Mouse (Mus musculus) heart, postnatal 10 days (tissue): ENCODE measurements around the gene H2afx. TPM values are rescaled to one million over a fixed set of nuclear protein-coding genes. Genes with fewer than 3 reads are reported as not detected.
"Not testable (repeated sequence)": the region's sequence is repeated elsewhere in the genome, so short reads cannot be mapped to it uniquely, and the experiment has no call there.

Experiments used
- DNase-seq, 2 experiments: peaks; one replicate each; pipeline ENCODE4 v3.0.0; 2021
- intact Hi-C: fragments of 180-260 bp; cut with DNase I; formaldehyde crosslinking; loops from one replicate; pipeline ENCODE4 v1.15.1; 2025
- microRNA-seq, 2 experiments: library from miRNA; unstranded; fragments of <30 nt; microRNA quantifications; one replicate each; pipeline ENCODE4 v1.2.0; 2022
- total RNA-seq, 2 experiments: library from RNA; stranded (reverse); gene quantifications; 2 replicates each; pipeline ENCODE4 v1.2.3; 2021

Gene H2afx
- total RNA-seq, 2 experiments from 2014 or later, result 54.1 to 57.9 TPM

DNA sequence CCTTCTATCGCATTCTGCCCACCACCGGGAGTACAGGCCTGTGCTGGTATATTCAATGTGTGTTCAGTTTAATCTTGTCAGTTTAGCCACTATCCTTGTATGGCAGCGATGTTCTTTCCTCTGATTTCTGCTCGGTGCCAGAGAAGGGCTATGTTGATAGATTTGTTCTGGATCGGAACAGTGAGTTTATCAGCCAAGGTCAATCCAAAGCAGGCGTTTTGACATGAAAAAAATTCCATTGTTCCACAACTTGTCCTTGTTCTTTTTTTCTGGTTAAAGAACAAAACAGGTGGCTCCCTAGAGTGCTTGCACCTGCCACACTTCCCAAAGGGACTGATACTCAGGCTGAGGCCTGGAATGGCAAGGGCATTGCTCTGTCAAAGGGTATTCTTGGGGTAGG, 41.6 kb downstream of the H2afx start:
- no peak for DNase-seq
- intact Hi-C loops, result no loop called here

DNA sequence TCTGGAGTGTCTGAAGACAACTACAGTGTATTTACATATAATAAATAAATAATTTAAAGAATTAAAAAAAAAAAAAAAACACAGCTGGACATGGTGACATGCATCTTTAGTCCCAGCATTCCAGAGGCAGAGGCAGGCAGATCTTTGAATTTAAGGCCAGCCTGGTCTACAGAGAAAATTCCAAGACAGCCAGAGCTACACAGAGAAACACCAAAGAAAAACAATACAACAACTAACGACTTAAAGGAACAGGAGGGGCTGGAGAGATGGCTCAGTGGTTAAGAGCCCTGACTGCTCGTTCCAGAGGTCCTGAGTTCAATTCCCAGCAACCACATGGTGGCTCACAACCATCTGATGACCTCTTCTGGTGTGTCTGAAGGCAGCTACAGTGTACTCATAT, 42.8 kb downstream of the H2afx start:
- intact Hi-C loops, DNase-seq: not testable (repeated sequence)

DNA sequence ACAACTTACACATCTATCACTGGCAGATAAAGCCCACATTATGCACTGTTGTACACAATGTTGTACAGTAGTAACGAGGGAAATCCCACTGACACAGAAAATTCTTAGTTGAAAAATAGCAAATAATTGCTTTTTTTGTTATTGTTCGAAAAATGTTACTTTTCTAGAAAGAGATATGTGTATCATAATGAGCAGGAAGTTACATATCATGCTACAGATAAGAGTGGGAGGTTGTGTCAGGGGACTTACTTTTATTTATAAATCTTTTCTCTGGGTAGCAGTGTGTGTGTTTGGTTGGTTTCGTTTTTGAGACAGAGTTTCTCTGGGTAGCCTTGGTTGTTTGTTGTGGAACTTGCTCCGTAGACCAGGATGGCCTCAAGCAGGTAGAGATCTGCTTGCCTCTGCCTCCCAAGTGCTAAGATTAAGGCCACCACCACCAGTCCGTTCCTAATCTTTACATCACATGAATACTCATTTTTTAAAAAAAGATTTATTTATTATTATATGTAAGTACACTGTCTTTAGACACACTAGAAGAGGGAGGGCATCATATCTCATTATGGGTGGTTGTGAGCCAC, 43.7 kb downstream of the H2afx start:
- no peak for DNase-seq

DNA sequence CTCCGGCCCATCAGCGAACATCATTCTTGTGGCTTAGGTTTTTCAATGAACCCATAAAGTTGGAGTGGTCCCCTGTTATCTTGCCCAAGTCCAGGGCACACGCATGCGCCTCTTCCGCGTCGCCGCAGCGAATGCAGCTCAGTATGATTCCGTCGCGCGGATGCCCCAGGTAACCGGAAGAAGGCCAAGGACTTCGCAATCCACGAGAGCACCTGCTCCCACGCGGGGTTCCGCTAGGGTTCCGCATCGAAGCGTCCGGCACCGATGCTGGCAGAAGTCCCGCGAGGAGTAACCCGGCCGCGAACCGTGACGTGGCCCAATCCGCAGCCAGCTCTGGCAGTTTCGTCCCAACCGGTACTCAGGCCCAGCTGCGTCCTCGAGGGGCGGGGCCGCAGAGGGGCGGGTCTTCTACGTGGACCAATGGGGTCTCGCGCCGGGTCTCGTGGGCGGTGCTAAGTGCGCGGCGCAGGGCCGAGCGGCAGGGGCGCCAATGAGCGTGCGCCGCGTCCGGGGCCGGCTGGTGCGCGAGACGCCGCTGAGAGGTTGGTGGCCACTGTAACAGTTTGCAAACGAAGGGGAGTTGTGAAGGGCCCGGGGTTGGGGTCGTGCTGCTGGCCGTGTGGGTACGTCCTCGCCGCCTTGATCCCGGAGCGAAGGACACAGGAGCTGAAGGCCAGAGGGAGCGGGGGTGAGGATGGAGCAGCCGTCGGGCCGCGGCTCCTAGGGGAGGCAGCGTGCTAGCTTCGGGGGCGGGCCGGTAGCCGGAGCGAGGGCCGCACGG, 44.8 kb downstream of the H2afx start, which contains the start of gene Hyou1:
Hyou1 (plus strand) TSS at position 437 of the 781 bp plus-strand sequence.
- DNase-seq, result peak; percentile 99 to 100
- intact Hi-C loops, result no loop called here

More for the DNA sequence above, 43.7 kb downstream of the H2afx start:
- intact Hi-C loops, result no loop called here

DNA sequence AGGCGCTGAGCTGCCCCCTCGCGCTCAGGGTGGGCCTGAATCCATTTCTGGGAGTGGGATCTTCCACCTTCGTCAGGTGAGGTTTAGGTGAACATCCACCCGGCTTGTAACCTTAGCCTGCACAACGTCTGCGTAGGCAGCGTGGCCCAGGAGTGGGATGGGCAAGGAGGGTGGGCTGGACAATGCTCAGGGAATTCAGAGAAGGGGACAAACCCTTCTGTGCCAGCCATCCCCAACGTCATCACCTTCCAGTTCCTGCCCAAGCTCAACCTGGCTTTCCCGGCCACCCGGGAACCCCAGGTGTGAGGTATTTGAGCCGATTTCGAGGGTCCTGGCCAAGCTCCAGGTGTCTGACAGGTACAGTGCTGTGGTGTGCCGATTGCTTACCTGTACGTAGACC, 45.4 kb downstream of the H2afx start:
- intact Hi-C loops, result no loop called here

DNA sequence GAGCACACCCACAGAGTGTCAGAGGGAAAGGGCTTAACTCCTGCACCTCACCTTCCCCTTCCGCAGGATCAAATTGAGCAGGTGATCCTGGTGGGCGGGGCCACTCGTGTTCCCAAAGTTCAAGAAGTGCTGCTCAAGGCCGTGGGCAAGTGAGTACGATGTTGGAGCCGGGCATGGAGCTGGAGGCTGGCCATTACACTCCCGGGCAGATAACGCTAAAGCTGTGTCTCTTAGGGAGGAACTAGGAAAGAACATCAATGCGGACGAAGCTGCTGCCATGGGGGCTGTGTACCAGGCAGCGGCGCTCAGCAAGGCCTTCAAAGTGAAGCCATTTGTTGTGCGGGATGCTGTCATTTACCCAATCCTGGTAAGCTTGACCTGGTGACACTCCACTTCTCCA, 50.1 kb downstream of the H2afx start:
- intact Hi-C loops, result no loop called here
- no peak for DNase-seq

More for the DNA sequence above, 45.4 kb downstream of the H2afx start:
- no peak for DNase-seq

Small RNA genes within 50 kb of the gene (microRNA-seq; reads per million reads assigned to microRNA genes)
- 0 reads per million in 2 experiments for gene Gm44335

Other genes starting within 250 kb of the H2afx start
- not detected for gene Mfrp, start 233.0 kb upstream of the H2afx start, total RNA-seq
- gene C1qtnf5, start 227.4 kb upstream of the H2afx start, total RNA-seq, result 10 to 100 TPM; 15.5 to 21.3 TPM
- gene Gm49380, start 221.2 kb upstream of the H2afx start, total RNA-seq, result under 1 TPM; 0.10 to 0.12 TPM
- gene Rnf26, start 221.2 kb upstream of the H2afx start, total RNA-seq, result 10 to 100 TPM; 18.1 TPM
- gene Mcam, start 200.2 kb upstream of the H2afx start, total RNA-seq, result 100 to 1,000 TPM; 147 to 156 TPM
- 10 to 100 TPM; 30.9 to 31.3 TPM for gene Cbl, start 100.6 kb upstream of the H2afx start, total RNA-seq
- gene Ccdc153, start 94.0 kb upstream of the H2afx start, total RNA-seq, result not detected
- 1 to 10 TPM; 2.3 to 3.3 TPM for gene Pdzd3, start 83.2 kb upstream of the H2afx start, total RNA-seq
- gene Nlrx1, start 66.1 kb upstream of the H2afx start, total RNA-seq, result 10 to 100 TPM; 14.9 to 18.3 TPM
- 1 to 10 TPM; 1.0 to 1.5 TPM for gene Abcg4, start 46.1 kb upstream of the H2afx start, total RNA-seq
- 10 to 100 TPM; 10.0 to 11.1 TPM for gene Hinfp, start 29.0 kb upstream of the H2afx start, total RNA-seq
- 10 to 100 TPM; 14.2 to 17.6 TPM for gene C2cd2l, start 14.4 kb upstream of the H2afx start, total RNA-seq
- 10 to 100 TPM; 21.1 to 25.2 TPM for gene Dpagt1, start 8.7 kb upstream of the H2afx start, total RNA-seq
- gene Hmbs, start 9.5 kb downstream of the H2afx start, total RNA-seq, result 10 to 100 TPM; 54.2 to 55.2 TPM
- gene Vps11, start 27.0 kb downstream of the H2afx start, total RNA-seq, result 10 to 100 TPM; 22.4 to 22.8 TPM
- gene Hyou1, start 44.8 kb downstream of the H2afx start, total RNA-seq, result 10 to 100 TPM; 35.8 to 45.7 TPM
- 10 to 100 TPM; 29.2 to 31.6 TPM for gene Slc37a4, start 62.2 kb downstream of the H2afx start, total RNA-seq
- gene Rps25, start 72.4 kb downstream of the H2afx start, total RNA-seq, result 1,000 to 10,000 TPM; 1,003 to 1,015 TPM
- 10 to 100 TPM; 34.8 to 42.5 TPM for gene Trappc4, start 72.9 kb downstream of the H2afx start, total RNA-seq
- gene Ccdc84, start 83.9 kb downstream of the H2afx start, total RNA-seq, result 10 to 100 TPM; 11.6 to 12.0 TPM
- gene Foxr1, start 106.4 kb downstream of the H2afx start, total RNA-seq, result not detected
- not detected for gene Upk2, start 120.3 kb downstream of the H2afx start, total RNA-seq
- gene Bcl9l, start 148.1 kb downstream of the H2afx start, total RNA-seq, result 10 to 100 TPM; 66.8 to 73.0 TPM
- under 1 TPM; 0.24 to 0.27 TPM for gene Cxcr5, start 227.2 kb downstream of the H2afx start, total RNA-seq